Mouse (Mus musculus): ENCODE measurements at regions not wholly inside any gene's neighbourhood (a gene's known extent, or its start where the extent isn't known, plus 50 kb on each side); places are given as distances from the start of the nearest gene placed in this dataset.
A peak's percentile ranks its signal among the peaks of the same experiment; 100 is the strongest.

DNA sequence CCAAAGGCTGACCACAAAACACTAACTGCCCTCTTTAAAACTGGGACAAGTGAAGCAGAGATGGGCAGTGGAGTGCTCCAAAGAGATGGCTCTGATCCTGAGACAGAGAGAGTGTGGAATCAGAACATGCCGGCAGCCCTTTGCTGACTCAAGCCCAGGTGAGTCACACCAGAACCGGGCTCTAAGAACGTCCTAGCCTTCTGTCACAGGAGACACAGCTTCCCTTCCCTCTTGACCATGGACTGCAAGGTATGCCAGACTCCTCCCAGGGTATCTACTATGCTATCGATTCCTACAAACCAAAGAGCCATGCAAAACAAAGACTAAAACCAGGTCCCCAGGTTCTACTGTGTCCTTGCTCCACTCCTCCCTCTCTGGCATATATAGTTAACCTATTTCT is 98.0 kb downstream of the Dhx15 start:
- ATAC-seq (replicated peaks; ENCODE audit: low FRiP score, poor library complexity, severe bottlenecking) = no peak

DNA sequence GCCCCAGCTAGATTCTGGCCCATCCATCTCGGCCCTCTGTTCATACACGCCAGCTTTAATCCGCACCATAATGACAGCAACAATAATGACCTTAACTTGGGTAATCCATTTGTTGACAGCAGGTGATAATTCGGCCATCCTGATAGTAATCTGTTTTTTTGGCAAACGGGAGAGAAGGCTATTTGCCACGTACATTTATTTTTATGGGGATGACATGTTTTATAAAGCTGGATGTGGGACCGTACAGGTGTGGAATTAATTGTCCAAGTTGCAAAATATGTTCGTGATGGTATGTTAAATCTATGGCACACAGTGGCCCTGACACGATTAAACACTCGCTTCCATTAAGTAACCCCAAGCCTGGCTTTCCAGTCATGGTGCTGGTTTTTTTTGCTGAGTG is 102.2 kb downstream of the Dhx15 start:
- ATAC-seq (replicated peaks; ENCODE audit: low FRiP score, poor library complexity, severe bottlenecking) = no peak

DNA sequence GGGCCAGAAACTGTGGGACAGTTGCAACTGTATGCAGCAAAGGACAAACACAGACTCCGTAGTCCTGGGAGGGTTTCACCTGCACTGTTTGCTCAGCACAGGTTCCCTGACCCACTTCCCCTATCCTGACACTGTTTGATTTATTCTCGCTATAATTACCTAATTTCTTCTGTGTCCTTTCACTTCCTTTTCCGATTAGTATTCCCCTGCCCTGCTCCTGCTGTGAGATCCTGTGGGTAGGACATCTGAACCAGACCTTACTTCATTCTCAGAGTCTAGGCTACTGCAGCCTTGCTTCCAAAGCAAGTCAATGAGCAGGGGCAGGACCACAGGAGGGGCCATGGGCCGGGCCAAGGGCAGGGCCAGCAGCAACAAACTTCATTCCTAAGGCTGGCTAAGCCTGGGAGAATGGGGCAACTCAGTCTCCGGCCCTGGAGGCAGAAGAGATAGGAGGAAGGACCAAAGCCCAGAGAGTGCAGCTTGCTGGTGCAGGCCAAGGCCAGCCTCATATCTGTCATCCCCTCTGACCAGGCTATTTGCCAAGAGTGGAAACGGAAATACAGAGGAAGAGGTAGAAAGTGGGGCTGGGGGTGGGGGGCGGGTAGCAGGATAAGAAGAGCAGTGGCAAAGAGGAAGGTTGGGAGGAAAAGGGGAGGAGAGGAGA is 103.4 kb downstream of the Dhx15 start:
- no peak for ATAC-seq (replicated peaks; ENCODE audit: low FRiP score, poor library complexity, severe bottlenecking)

DNA sequence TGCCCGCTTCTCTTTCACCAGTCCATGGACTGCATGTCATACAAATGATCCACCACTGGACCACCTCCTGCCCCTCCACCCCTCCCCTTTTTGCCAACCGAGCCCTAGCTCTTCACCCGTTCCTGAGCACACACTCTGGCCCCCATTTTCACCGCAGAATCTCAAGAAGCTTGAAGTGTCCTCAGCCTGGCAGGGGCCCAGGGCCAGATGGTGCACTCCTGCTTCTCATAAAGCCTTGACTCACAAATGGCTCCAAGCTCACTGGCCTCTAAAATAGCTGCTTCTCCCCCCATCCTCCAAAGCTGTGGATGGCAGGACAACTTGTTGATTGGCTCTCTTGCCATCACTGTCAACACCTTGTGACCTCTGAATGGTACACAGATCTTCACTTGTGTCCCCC is 110.0 kb downstream of the Dhx15 start:
- 0 out of 2 replicates have a peak, but pooled peaks have one; percentile 30 for ATAC-seq (replicated peaks; ENCODE audit: low FRiP score, poor library complexity, severe bottlenecking)

DNA sequence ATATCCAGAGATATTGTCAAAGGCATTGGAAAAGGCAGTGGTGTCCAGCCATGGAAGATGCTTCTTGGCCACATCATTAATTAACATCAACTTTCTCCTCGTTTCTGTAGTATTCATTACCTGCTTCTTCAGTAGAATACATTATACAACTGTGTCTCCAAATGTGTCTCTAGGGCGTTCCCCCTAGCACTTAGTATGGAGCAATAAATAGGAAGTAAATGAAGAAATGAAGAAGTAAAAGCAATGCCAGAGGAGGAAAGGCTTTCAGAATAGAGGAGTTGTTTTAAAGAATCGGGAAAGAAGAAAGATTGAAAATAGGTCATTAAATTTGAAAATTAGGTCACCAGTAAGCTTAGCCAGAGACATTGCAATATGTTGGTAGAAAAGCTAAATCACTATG is 112.6 kb downstream of the Dhx15 start:
- no peak for ATAC-seq (replicated peaks; ENCODE audit: low FRiP score, poor library complexity, severe bottlenecking)

DNA sequence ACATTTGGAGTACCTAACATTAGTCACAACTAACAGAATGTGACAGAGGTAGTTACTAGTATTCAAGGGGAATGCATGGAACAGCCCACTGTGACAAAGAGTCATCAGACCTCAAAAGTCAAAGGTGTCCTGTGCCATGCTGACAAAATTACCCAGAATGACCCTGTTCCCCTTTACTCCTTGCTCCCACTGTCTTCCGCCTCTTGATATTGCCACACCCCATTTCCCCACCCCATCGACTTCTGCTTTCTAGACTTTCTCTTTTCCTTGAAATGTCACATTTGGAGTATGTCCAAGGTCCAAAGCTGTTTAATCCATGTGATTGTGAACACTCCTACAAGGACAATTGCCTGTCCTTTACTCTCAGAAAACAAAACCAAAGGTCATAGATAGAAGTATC is 115.2 kb downstream of the Dhx15 start:
- no peak for ATAC-seq (replicated peaks; ENCODE audit: low FRiP score, poor library complexity, severe bottlenecking)

DNA sequence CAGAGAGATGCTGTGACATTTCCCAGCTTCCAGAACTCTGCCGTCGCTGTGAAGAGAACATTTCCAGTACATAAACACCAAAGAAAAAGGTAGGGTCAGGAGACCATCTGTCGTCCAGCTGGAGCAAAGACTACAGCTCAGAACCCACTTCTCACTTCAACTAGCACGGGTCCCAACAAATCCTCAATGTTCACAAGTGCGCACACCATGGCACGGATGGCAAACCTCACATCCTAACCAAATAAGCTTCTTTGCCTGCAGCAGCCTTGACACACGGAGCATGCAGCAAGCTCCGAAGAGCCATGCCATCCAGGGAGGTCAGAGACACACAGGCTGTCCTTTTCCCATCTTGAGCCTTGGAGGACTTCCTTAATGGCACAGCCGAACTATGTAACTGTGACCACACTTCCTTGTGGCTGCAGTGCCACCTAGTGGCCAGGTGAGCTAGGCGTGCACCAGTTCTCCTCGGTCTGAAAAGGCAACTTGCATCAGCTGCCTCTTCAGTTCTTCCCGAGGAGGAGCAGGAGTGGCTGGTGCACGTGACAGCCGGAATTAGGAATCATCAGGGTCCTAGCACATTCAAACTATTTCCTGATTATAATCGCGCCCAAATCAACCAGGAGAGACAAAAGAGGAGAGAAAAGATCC is 125.4 kb downstream of the Dhx15 start:
- ATAC-seq (replicated peaks; ENCODE audit: low FRiP score, poor library complexity, severe bottlenecking) = peak; percentile 70

DNA sequence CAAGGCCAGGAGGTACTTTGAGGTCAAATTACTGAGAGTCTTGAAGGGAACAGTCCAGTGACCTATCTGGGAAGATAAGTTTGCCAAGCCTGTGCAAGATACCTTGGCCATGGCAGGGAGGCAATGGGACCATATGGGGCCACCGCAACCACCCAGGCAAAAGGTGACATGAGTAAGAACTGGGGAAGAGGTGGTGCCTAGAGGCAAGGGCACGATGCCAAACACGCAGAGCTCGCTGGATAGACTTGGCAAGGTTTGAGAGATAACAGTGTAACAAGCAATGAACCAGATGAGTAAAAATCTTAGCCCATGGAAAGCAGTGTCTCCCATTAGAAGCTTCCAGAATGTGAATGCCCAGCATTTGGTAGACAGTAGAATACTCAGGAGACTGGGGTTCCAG is 128.1 kb downstream of the Dhx15 start:
- no peak for ATAC-seq (replicated peaks; ENCODE audit: low FRiP score, poor library complexity, severe bottlenecking)

DNA sequence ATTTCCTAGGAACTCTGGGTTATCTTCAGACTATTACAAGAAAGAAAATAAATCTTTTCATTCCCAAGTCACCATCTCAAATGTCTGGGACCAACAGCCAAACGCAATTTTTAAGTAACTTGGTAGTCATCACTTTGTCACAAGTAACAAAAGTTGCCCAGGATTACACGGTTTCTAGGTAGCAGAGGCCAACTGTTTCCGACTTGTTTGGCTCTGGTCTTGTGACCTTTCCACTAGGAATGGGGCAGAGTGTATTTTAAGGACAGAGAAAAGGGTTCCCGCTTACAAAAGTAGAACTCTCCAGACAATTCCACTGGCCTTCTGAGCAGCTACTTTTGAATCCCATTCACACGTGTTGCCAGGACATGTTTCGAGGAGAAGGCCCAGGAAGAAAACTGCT is 129.1 kb downstream of the Dhx15 start:
- ATAC-seq (replicated peaks; ENCODE audit: low FRiP score, poor library complexity, severe bottlenecking) = no peak

DNA sequence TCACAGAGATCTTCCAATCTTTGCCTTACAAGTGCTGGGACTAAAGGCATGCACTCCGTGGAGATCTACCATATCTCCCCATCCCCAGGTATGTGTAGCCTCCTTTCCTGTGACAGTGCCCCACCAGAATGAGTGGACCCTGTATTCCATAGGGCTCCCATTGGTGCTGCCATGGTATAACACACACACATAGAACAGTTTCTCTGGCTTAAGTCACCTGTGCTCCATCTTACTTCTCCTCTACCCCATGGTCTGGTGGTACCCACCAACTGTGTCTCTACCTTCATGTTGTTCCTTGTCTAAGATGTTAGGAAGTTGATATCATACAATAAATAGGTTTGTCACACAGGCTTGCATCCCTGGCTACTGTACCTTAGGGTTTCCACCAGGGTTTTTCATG is 133.1 kb downstream of the Dhx15 start:
- no peak for ATAC-seq (replicated peaks; ENCODE audit: low FRiP score, poor library complexity, severe bottlenecking)

DNA sequence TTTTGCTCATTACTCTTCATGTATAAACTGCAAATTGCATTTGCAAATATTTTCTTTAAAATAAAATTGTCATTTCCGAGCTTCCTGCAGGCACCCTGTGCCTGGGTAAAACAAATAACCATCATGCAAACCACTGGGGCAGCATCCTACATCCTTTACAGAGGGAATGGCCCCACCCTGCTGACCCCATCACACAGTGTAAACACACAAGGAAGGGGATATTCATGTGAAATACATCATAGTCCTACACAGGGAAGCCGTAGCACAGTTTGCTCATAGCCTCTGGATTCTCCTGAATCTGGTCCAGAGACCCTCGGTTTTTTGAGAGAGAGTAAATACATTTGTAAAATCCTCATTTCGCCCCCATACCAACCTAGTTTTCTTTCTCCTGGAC is 138.2 kb downstream of the Dhx15 start:
- no peak for ATAC-seq (replicated peaks; ENCODE audit: low FRiP score, poor library complexity, severe bottlenecking)

DNA sequence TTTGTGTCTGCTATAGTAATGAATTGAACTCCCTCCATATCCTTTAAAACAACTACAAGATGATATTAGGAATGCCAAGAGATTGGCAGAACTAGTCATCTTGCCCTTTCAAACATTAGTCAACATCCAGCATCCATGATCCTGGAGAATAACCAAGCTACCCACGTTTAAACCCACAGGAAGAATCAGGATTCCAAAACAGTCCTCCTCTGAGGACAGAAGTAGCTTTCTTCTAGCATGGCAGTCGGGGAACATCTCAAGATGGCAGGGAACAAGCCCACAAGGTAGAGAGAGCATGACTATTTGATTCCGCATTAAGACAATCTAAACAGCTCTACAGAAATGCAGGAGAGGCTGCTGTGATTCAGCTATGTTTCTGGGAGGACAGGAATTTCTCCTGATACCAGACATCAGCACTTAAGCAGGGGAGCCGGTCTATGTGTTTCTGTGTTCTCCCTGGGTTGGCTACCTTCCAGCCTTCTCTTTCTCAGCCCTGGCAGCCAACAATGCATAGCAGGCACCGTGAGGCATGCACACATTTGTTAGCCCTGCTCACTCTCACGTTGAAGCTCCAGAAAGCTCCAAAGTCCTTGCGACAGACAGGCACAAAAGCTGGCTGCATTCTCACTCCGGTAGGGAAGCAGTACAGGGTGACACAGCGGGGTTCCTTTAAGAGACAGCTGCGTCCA is 138.8 kb downstream of the Dhx15 start:
- ATAC-seq (replicated peaks; ENCODE audit: low FRiP score, poor library complexity, severe bottlenecking) = no peak

DNA sequence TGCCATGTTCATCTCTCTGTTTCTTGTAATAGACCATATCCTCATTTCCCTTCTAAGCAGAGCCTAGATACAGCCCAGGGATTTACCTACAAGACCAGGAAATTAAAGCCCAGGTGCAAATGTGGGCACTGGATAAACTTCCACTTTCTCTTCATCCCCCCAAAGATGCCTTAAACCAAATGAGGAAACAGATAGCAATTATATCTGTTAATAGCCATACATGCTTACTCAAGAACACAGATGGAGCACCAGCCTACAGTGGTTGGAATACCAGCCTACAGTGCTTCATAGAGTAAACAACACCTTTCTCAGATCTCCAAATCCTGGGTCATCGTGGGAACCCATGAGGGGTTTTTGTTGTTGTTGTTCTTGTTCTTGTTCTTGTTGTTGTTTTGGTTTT is 141.5 kb downstream of the Dhx15 start:
- ATAC-seq (replicated peaks; ENCODE audit: low FRiP score, poor library complexity, severe bottlenecking) = no peak

DNA sequence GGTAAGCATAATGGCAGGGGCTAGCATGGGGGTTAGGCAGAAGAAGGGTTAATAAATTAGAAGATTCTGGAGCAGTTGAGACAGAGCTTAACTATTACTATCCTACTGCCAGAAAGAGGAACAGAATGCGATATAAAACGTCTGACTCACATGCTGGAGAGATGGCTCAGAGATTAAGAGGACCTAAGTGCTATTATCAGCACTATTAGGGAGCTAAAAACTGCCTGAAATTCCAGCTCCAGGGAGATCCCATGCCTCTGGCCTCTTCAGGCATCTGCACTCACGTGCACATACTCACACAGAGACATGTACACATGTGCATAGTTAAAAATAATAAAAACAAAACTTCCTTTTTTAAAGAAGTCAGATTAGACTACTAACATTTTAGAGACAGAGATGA is 143.6 kb downstream of the Dhx15 start:
- no peak for ATAC-seq (replicated peaks; ENCODE audit: low FRiP score, poor library complexity, severe bottlenecking)

DNA sequence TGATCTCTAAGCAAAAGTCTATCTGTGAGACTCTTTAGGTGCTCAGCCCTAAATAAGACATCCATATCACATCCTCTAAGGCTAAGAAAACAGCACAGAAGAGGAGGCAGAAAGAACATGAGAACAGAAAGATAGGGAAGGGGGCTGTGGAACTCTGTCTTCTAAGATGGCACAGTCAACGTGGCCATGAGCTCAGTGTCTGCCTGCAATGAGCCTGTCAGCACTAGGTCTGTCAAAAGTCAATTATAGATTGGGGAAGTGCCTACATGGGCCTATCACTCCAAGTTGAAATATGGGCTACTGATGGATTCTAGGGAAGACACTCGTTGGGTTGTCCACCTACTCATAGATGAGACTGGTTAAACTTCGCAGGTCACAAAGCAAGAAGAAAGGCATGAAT is 146.2 kb downstream of the Dhx15 start:
- no peak for ATAC-seq (replicated peaks; ENCODE audit: low FRiP score, poor library complexity, severe bottlenecking)

DNA sequence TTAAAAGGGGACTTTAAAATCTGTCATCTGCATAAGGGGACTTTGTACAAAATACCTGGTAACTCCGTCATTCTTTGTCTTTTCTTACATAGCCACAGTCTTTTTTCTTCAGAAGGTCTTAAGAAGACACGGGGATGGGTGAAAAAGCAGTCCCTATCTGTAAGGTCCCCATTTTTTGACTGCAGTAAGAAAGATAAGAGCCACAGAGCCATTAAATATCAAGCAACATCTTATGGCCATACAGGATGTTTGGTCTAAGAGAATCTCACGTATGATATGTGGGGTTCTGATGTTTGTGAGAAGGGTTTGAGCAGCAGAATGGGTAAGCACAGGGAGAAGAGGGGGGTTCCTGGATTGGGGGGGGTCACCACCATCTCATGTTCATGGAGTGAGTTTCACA is 148.9 kb downstream of the Dhx15 start:
- ATAC-seq (replicated peaks; ENCODE audit: low FRiP score, poor library complexity, severe bottlenecking) = no peak

DNA sequence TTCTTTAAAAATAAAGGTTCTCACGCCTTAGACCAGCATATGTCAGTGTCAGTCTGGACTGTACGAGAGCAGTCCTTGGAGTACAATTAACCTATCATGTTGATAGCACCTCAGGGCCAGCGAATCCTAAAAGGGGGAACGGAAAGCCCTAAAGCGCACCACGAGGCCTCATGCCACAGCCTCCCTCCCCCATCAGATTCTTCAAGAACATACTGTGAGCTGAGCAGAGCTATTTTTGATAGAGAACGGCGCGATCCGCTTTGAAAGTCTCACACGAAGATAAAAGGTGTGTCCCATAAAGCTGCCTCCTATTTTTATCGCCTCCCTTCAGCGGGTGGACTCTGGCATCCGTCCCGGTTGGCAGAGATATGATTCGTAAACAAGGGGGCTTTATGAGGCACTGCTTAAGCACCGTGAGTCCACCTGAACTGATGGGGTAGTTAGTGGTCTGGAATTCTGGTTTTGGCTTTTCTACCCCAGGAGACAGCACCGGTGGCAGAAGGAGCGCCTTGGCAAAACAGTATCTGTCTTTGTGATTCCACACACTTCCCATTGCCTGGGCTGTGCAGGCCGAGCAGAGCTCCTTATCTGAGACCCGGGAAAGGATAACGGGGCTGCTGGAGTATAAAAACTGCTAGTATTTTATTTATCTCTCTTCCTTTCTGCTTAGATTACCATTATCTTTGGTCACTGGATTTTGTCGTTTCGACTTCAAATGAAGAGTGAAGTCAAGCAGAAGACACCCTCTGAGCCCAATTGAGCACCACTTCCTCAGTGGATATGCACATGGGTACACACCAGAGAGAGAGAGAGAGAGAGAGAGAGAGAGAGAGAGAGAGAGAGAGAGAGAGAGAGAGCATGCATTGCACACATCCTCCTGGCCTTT is 149.6 kb downstream of the Dhx15 start:
- peak; percentile 71 for ATAC-seq (replicated peaks; ENCODE audit: low FRiP score, poor library complexity, severe bottlenecking)

DNA sequence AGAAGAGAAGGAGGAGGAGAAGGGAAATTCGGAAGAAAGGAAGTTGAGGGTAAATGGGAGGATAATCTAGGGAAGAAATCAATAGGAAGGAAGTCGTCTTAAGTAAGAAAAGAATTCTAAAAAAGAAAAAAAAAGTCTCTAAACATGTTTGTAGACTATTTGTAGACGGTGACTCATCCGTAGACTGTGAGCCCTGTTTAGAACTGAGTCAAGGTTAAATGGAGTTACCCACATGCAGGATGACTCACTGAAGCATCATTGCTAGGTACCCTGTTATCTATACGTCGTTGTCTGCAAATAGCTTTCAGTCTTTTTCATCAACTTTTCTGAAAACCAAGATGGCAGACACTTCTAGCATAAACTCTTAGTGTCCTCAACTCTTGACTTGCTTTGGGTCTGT is 155.0 kb downstream of the Dhx15 start:
- ATAC-seq (replicated peaks; ENCODE audit: low FRiP score, poor library complexity, severe bottlenecking) = no peak

DNA sequence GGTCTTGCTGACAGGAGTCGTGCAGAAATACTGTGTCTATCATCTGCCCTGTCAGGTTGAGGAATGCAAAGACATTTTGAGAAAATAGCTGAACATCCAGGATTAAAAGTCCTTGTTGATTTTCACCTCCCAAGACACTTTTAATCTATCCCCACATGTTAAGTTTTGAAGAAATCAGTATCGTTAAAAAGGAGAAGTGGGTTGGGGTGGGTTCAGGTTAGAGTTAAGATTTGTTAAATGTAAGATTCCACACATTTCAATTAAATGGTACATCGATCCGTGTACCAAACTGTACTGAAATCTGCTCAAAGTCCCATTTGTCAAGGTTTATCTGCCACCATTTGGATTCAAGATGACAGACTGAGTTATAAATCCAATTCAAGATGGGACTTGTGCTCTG is 162.8 kb downstream of the Dhx15 start:
- no peak for ATAC-seq (replicated peaks; ENCODE audit: low FRiP score, poor library complexity, severe bottlenecking)

DNA sequence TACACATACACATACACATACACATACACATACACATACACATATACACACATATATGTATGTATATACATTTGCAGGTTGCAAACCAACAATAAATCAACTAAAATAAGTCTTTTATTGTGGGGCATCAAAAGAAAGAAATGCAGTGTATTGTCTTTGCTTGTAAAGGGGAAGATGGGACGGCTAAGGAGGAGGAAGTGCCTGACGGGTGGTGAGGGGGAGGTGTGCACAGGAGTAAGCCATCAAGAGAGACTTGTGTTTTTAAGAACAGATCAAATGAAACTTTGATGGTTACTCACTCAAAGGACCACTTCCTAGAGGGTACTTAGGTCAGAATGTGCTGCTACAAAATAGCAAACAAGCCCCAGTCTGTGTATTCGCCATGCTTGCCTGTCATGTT is 164.2 kb downstream of the Dhx15 start:
- no peak for ATAC-seq (replicated peaks; ENCODE audit: low FRiP score, poor library complexity, severe bottlenecking)

DNA sequence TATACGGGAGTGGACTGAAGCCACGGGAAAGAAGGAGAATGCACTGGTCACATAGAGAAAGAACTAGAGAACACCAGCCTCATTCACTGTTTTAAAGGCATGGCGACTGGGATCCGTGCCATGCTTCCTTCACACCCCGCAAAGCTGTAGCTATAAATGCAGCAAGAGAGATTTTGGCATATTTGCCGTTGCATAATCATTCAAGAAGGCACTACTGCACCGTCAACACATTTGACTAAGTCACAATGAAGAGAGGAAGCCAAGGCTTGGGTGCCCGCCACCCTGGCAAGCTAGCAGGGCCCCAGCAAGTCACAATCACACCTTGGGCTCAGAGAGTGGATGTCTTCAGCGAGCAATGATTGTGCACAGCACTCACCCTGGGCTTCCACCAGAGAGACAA is 167.1 kb downstream of the Dhx15 start:
- ATAC-seq (replicated peaks; ENCODE audit: low FRiP score, poor library complexity, severe bottlenecking) = no peak
